Comparison of ENCODE assay signal across 13 mouse cellular contexts in genomic region chr8:72422926-72423325, GRCm38 (mm10). TPM values are rescaled to one million over a fixed set of nuclear protein-coding genes. Genes with fewer than 3 reads are reported as not detected.
DNase-seq lines count a peak whose midpoint lies in the region; ATAC-seq and TF ChIP-seq lines count a peak whose summit lies in the region.
"Had no signal": no experiment of that assay in that cellular context is flagged by ENCODE, and none has a peak within 500 bp of the region (broad histone marks: within the 10 kb centered on the region; RNA-seq: fewer than 3 reads in every experiment).

No protein-coding gene starts in this region.

- H3K4me3 ChIP-seq in kidney, embryonic 14.5 days (ENCODE audit: low read length): no peak overlapping the region
- no peak overlapping the region for H3K4me3 ChIP-seq in CH12.LX (replicated peaks in 1 of 3; ENCODE audit: low read depth in 2 of 3, low read length in 2 of 3, poor library complexity in 1 of 3)
- H3K4me3 ChIP-seq: hindbrain, embryonic 12.5 days had no signal

- dilution Hi-C loops in CH12.LX (cut with MboI; ENCODE audit: extremely low pct_ligation_motif_present, extremely low pct_unique_long_range_greater_than_20kb, low sequenced_read_pairs): no loop called here

- 0 out of 2 replicates have a peak, but pooled peaks cover 4% of the 10 kb centered on the region for H3K36me3 ChIP-seq in kidney, embryonic 14.5 days (ENCODE audit: control insufficient read depth, insufficient read depth, low read length)
- peaks cover 0 to 21% of the 10 kb centered on the region in 2 experiments for H3K36me3 ChIP-seq in CH12.LX (replicated peaks in 1 of 2; ENCODE audit: control insufficient read depth in 1 of 2, insufficient read depth in 1 of 2, low read length in 1 of 2)

- ATAC-seq in kidney, embryonic 14.5 days (ENCODE audit: low FRiP score, low TSS enrichment): no peak
- ATAC-seq: activated CD4-positive, CD25-positive, alpha-beta regulatory T cell, adult 4 months had no signal

- H3K4me1 ChIP-seq in kidney, embryonic 14.5 days (ENCODE audit: control insufficient read depth, insufficient read depth, low read length): peaks cover 15% of the 10 kb centered on the region
- H3K4me1 ChIP-seq in CH12.LX (ENCODE audit: control insufficient read depth in 1 of 2, insufficient read depth in 2 of 2): peaks cover 9 to 28% of the 10 kb centered on the region in 2 experiments

- no peak overlapping the region for H3K27ac ChIP-seq in kidney, embryonic 14.5 days (ENCODE audit: low read depth, low read length)
- H3K27ac ChIP-seq in CH12.LX (ENCODE audit: insufficient read depth, low read depth): no peak overlapping the region
- H3K27ac ChIP-seq: hindbrain, embryonic 12.5 days; liver, embryonic 15.5 days had no signal

- peaks cover 23% of the 10 kb centered on the region for H3K79me2 ChIP-seq in CH12.LX (replicated peaks; ENCODE audit: control insufficient read depth, extremely low read depth, insufficient read depth, poor library complexity, severe bottlenecking)

- WGBS in kidney, embryonic 14.5 days: 70% methylated on average over 1 of the region's 1 CpGs

- H3K4me2 ChIP-seq in kidney, embryonic 14.5 days (replicated peaks; ENCODE audit: low read depth, low read length): no peak overlapping the region
- no peak overlapping the region for H3K4me2 ChIP-seq in CH12.LX (ENCODE audit: insufficient read depth, low read depth, poor library complexity, severe bottlenecking)
- H3K4me2 ChIP-seq: hindbrain, embryonic 12.5 days had no signal

- in situ Hi-C loops in CH12.LX (cut with MboI; ENCODE audit: low pct_ligation_motif_present, low pct_unique_long_range_greater_than_20kb, low sequenced_read_pairs): no loop called here

- TF ChIP-seq RAD21 in CH12.LX (IDR thresholded peaks at IDR 0.05; ENCODE audit: low read depth, low read length): peak; percentile 29

- no peaks in the 10 kb centered on the region for H3K27me3 ChIP-seq in kidney, embryonic 14.5 days (ENCODE audit: control insufficient read depth, insufficient read depth, low read length)
- no peaks in the 10 kb centered on the region for H3K27me3 ChIP-seq in CH12.LX (replicated peaks)
- H3K27me3 ChIP-seq: embryonic facial prominence, embryonic 12.5 days; hindbrain, embryonic 12.5 days; liver, embryonic 15.5 days had no signal

- peak in 1 of 2 experiments; percentile 54; a peak in 2 of 4 replicates for TF ChIP-seq CTCF in CH12.LX (conservative IDR thresholded peaks at IDR 0.05 in 1 of 2, IDR thresholded peaks at IDR 0.05 in 1 of 2; ENCODE audit: low read depth in 2 of 2, low read length in 2 of 2)

- TF ChIP-seq EP300 in CH12.LX (IDR thresholded peaks at IDR 0.05; ENCODE audit: low read length): no peak

- no peak overlapping the region for H3K9ac ChIP-seq in kidney, embryonic 14.5 days (ENCODE audit: low read depth, low read length)
- no peak overlapping the region for H3K9ac ChIP-seq in CH12.LX (ENCODE audit: insufficient read depth, low read depth)
- H3K9ac ChIP-seq: embryonic facial prominence, embryonic 12.5 days; hindbrain, embryonic 12.5 days; liver, embryonic 15.5 days had no signal

- TF ChIP-seq POLR2A in CH12.LX (IDR thresholded peaks at IDR 0.05; ENCODE audit: low read depth, low read length): no peak

- DNase-seq in adrenal gland, postnatal 36 days: peak; percentile 27 to 31
- no peak for DNase-seq in adrenal gland, adult 18-20 months (ENCODE audit: low spot score in 2 of 2)
- DNase-seq in kidney, postnatal 4 days: peak; percentile 22 to 39
- DNase-seq in CH12.LX (ENCODE audit: extremely low read depth): no peak
- peak; percentile 57 for DNase-seq in induced T-regulatory cell, adult 2 months (ENCODE audit: low read depth)
- no peak for DNase-seq in frontal cortex, postnatal 25 days (ENCODE audit: low spot score in 2 of 2)
- no peak for DNase-seq in urinary bladder, postnatal 10 days (ENCODE audit: low spot score)
- DNase-seq: right cerebral cortex, adult 18-20 months had no signal

- no peaks in the 10 kb centered on the region for H3K9me3 ChIP-seq in kidney, embryonic 14.5 days (ENCODE audit: control insufficient read depth, low read length)
- no peaks in the 10 kb centered on the region for H3K9me3 ChIP-seq in CH12.LX (replicated peaks; ENCODE audit: low read length)
- H3K9me3 ChIP-seq: embryonic facial prominence, embryonic 12.5 days; hindbrain, embryonic 12.5 days; liver, embryonic 15.5 days had no signal

TF ChIP-seq in CH12.LX, 34 proteins besides CTCF, POLR2A, EP300 and RAD21:
- no peak for TF ChIP-seq USF1 (IDR thresholded peaks at IDR 0.05; ENCODE audit: low read depth, low read length)
- TF ChIP-seq ELF1 (IDR thresholded peaks at IDR 0.05; ENCODE audit: low read depth, low read length): no peak
- peak; percentile 31; the same call in 1 of the 2 replicates for TF ChIP-seq SMC3 (IDR thresholded peaks at IDR 0.05; ENCODE audit: low read depth, low read length)
- TF ChIP-seq PAX5 (IDR thresholded peaks at IDR 0.05; ENCODE audit: low read length): no peak

RNA-seq across cellular contexts. Expression of gene Eps15l1, which starts 1.7 kb away (rescaled TPM):
- 10 to 100 TPM; 38.6 to 52.6 TPM for total RNA-seq in adrenal gland, postnatal 36 days (2021)
- 10 to 100 TPM; 48.5 to 54.1 TPM for total RNA-seq in adrenal gland, adult 18-20 months (2021)
- polyA plus RNA-seq in kidney, embryonic 14.5 days (2014; fragmentation: Nextera tagmentation; extraction: Ambion mirVana): 40.7 and 72.3 TPM in 2 replicates
- total RNA-seq in CH12.LX (2012; rRNA removed): 25.1 and 25.6 TPM in 2 replicates
- 21.7 and 22.2 TPM in 2 replicates for total RNA-seq in CH12.LX (2014; rRNA removed)
- polyA plus RNA-seq in CH12.LX (2012; ENCODE audit: insufficient read length, low read depth): 48.3 and 49.4 TPM in 2 replicates

RNA-seq across cellular contexts. Expression of gene Calr3, which starts 20.7 kb away (rescaled TPM):
- 1 to 10 TPM; 3.7 to 4.3 TPM for total RNA-seq in adrenal gland, postnatal 36 days (2021)
- 1 to 10 TPM; 3.9 to 5.3 TPM for total RNA-seq in adrenal gland, adult 18-20 months (2021)
- polyA plus RNA-seq in kidney, embryonic 14.5 days (2014; fragmentation: Nextera tagmentation; extraction: Ambion mirVana): 1.6 and 2.1 TPM in 2 replicates
- 4.0 and 5.3 TPM in 2 replicates for total RNA-seq in CH12.LX (2012; rRNA removed)
- total RNA-seq in CH12.LX (2014; rRNA removed): 2.5 and 2.8 TPM in 2 replicates
- polyA plus RNA-seq in CH12.LX (2012; ENCODE audit: insufficient read length, low read depth): 2.5 and 3.1 TPM in 2 replicates

RNA-seq across cellular contexts. Expression of gene 1700030K09Rik, which starts 20.8 kb away (rescaled TPM):
- total RNA-seq in adrenal gland, postnatal 36 days (2021): 1 to 10 TPM; 7.1 to 8.1 TPM
- 10 to 100 TPM in 1 of 2 experiments, 1 to 10 TPM in 1; 6.6 to 10.5 TPM for total RNA-seq in adrenal gland, adult 18-20 months (2021)
- 13.9 and 14.6 TPM in 2 replicates for polyA plus RNA-seq in kidney, embryonic 14.5 days (2014; fragmentation: Nextera tagmentation; extraction: Ambion mirVana)
- total RNA-seq in CH12.LX (2012; rRNA removed) (12.6 TPM in 2 replicates), CH12.LX (2014; rRNA removed) (9.7 and 9.8 TPM in 2 replicates)
- 11.8 and 13.1 TPM in 2 replicates for polyA plus RNA-seq in CH12.LX (2012; ENCODE audit: insufficient read length, low read depth)

RNA-seq across cellular contexts. Expression of gene Cherp, which starts 52.1 kb away (rescaled TPM):
- 10 to 100 TPM; 57.3 to 63.1 TPM for total RNA-seq in adrenal gland, postnatal 36 days (2021)
- 10 to 100 TPM; 61.8 to 62.5 TPM for total RNA-seq in adrenal gland, adult 18-20 months (2021)
- polyA plus RNA-seq in kidney, embryonic 14.5 days (2014; fragmentation: Nextera tagmentation; extraction: Ambion mirVana): 57.0 and 72.0 TPM in 2 replicates
- total RNA-seq in CH12.LX (2012; rRNA removed) (18.1 and 20.2 TPM in 2 replicates), CH12.LX (2014; rRNA removed) (6.1 and 8.9 TPM in 2 replicates)
- 69.5 and 80.4 TPM in 2 replicates for polyA plus RNA-seq in CH12.LX (2012; ENCODE audit: insufficient read length, low read depth)

Comparison
In these comparisons a context has a peak if more than half of its experiments do, and no peak if none do; other contexts are left out.
1. DNase-seq: peak in adrenal gland, postnatal 36 days (2 of 2), kidney, postnatal 4 days (2 of 2) and induced T-regulatory cell, adult 2 months (single experiment); none in adrenal gland, adult 18-20 months (0 of 2), CH12.LX (single experiment), frontal cortex, postnatal 25 days (0 of 2) and urinary bladder, postnatal 10 days (single experiment).